Mouse (Mus musculus): ENCODE measurements around the gene Trim66. TPM values are rescaled to one million over a fixed set of nuclear protein-coding genes. Genes with fewer than 3 reads are reported as not detected.

The Trim66 gene
- polyA plus RNA-seq, 1 experiment from 2014 or later: not detected

DNA sequence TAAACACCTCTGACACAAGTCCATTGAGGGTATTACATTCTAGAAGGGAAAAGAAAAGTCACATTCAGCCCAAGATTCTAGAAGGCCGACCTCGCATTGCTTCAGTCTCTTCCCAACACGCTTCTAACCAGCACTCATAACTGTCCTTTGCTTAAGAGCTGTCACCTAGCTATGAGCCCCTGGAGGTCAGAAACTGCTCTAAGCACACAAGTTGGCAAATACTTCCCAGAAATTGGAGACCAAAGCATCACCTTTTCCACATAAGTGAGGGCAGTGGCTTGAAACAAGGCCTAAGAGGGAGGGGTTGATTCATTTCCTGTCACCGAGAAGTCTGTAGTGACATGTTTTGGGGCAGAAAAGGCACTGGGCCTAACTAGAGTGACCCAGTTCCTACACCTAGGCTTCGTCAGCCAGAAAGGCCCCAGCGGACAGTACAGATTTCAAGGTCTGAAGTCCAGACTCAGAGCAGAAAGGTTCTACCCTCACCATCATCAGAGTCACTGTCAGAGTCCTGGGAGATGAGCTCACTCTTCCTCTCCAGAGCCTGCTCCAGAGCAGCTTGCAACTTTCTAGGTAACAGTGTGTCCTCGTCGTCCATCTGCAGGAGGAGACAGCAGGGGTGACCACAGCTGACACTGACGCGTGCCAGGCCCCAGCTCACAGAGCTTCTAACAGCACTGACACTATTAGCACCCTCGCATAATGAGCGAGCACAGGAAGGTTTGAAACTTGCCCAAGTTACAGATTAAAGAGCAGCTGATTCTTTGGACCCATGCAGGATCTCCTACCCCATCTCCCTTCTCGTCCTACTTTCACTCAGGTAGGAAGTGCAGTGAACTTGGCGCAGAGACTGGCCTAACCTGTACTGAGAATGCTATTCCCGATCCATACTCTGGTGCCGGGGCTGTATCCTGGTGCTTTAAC lies 18.1 kb upstream of the Trim66 start:
- 0 out of 2 replicates have a peak, but pooled peaks cover 3% of the 10 kb centered on the region for H3K4me1 ChIP-seq (ENCODE audit: control insufficient read depth, insufficient read depth, low read length)
- no peak overlapping the region for H3K9ac ChIP-seq (ENCODE audit: low read length)
- H3K9me3 ChIP-seq (ENCODE audit: control insufficient read depth, low read length): no peaks in the 10 kb centered on the region
- no peak for ATAC-seq (ENCODE audit: insufficient number of reproducible peaks, low FRiP score, low TSS enrichment, low read depth)
- no peaks in the 10 kb centered on the region for H3K27me3 ChIP-seq (ENCODE audit: control insufficient read depth, insufficient read depth, low read length)
- peaks cover 26% of the 10 kb centered on the region for H3K36me3 ChIP-seq (ENCODE audit: control insufficient read depth, insufficient read depth, low read length)
- H3K4me2 ChIP-seq (ENCODE audit: low read depth, severe bottlenecking): no peak overlapping the region
- 68% methylated on average over 16 of the region's 16 CpGs for WGBS
- no peak for DNase-seq (ENCODE audit: low spot score)
- H3K27ac ChIP-seq (replicated peaks; ENCODE audit: low read depth, low read length): no peak overlapping the region
- H3K4me3 ChIP-seq (ENCODE audit: low read depth, low read length): no peak overlapping the region

DNA sequence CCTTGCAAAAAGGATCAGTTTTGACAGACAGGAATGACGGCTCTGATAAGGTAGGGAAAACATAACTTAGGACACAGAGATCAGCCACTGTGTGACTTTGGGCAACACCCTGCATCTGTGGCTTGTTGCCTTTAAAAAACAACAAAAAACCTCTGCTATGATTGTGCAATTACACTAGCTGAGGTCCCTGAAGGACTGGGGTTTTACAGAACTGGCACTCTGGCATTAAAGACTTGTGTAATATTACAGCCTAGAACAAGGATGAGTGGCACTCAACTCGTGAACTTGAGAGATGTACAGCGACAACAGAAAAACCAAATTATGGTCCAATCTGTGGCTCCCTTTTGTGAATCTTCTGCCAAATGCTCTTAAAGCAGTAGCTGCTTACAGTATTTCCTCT lies 16.8 kb upstream of the Trim66 start:
- Histone ChIP-seq H3K9ac (ENCODE audit: low read length) (no peak overlapping the region), H3K36me3 (ENCODE audit: control insufficient read depth, insufficient read depth, low read length) (peaks cover 22% of the 10 kb centered on the region), H3K4me1 (ENCODE audit: control insufficient read depth, insufficient read depth, low read length) (0 out of 2 replicates have a peak, but pooled peaks cover 7% of the 10 kb centered on the region), H3K9me3 (ENCODE audit: control insufficient read depth, low read length) (no peaks in the 10 kb centered on the region), H3K27ac (replicated peaks; ENCODE audit: low read depth, low read length) (no peak overlapping the region), H3K4me3 (ENCODE audit: low read depth, low read length) (no peak overlapping the region), H3K27me3 (ENCODE audit: control insufficient read depth, insufficient read depth, low read length) (no peaks in the 10 kb centered on the region), H3K4me2 (ENCODE audit: low read depth, severe bottlenecking) (no peak overlapping the region)
- no peak for DNase-seq (ENCODE audit: low spot score)
- no peak for ATAC-seq (ENCODE audit: insufficient number of reproducible peaks, low FRiP score, low TSS enrichment, low read depth)
- 88% methylated on average over 3 of the region's 3 CpGs for WGBS

DNA sequence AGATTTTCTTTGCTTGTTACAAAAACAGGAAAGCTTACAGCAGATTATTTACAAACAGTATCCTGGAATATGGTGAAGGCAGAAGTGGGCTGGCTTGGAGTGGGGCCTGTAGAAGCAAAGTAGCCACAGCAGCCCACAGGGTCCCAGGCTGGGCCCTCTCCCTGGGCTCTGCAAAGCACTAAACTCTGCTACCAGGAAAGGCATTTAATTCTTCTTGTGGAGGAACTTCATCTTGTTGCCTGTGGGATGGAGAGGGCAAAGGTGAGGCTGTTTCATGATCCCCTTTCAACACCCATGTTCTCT lies 16.5 kb upstream of the Trim66 start:
- H3K9ac ChIP-seq (ENCODE audit: low read length): no peak overlapping the region

DNA sequence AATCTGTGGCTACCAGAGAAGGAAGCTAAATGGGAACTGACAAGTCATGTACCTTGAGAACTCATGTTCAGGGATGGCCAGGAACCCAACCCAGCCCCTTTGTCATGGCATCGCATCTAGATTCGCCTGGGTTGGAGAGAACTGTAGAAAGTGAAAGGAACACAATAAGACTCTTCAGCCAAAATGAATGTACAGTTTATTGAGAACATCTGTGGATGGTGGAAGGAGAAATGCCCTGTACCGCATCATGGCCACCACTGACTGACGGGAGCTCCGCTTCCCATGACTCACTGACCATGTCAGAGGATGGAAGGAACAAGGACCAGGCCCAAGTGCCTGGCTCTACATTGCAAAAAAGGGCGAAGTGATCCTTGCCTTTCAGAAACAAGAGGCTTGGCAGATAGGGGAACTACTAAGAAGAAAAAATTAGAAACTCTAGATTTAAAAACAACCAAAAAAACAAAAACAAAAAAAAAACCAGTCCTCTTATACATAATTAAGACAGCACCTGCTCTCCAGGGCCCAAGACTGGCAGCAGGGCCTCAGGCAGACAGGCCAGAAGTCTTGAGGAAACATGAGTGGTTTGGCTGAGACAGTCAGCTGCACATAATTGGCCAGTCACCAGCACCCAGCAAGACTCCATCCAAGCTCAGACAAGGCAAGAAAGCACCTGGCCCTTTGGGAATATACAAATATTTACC lies 16.0 kb upstream of the Trim66 start:
- 47% methylated on average over 6 of the region's 6 CpGs for WGBS
- DNase-seq (ENCODE audit: low spot score): no peak
- Histone ChIP-seq H3K4me1 (ENCODE audit: control insufficient read depth, insufficient read depth, low read length) (0 out of 2 replicates have a peak, but pooled peaks cover 7% of the 10 kb centered on the region), H3K4me2 (ENCODE audit: low read depth, severe bottlenecking) (no peak overlapping the region), H3K4me3 (ENCODE audit: low read depth, low read length) (no peak overlapping the region), H3K27me3 (ENCODE audit: control insufficient read depth, insufficient read depth, low read length) (no peaks in the 10 kb centered on the region), H3K9me3 (ENCODE audit: control insufficient read depth, low read length) (no peaks in the 10 kb centered on the region), H3K36me3 (ENCODE audit: control insufficient read depth, insufficient read depth, low read length) (peaks cover 22% of the 10 kb centered on the region), H3K27ac (replicated peaks; ENCODE audit: low read depth, low read length) (no peak overlapping the region), H3K9ac (ENCODE audit: low read length) (no peak overlapping the region)
- ATAC-seq (ENCODE audit: insufficient number of reproducible peaks, low FRiP score, low TSS enrichment, low read depth): no peak

More for the DNA sequence above, 16.5 kb upstream of the Trim66 start:
- no peak overlapping the region for H3K4me2 ChIP-seq (ENCODE audit: low read depth, severe bottlenecking)
- no peaks in the 10 kb centered on the region for H3K9me3 ChIP-seq (ENCODE audit: control insufficient read depth, low read length)
- no peak overlapping the region for H3K27ac ChIP-seq (replicated peaks; ENCODE audit: low read depth, low read length)
- ATAC-seq (ENCODE audit: insufficient number of reproducible peaks, low FRiP score, low TSS enrichment, low read depth): no peak
- H3K4me3 ChIP-seq (ENCODE audit: low read depth, low read length): no peak overlapping the region
- H3K4me1 ChIP-seq (ENCODE audit: control insufficient read depth, insufficient read depth, low read length): 0 out of 2 replicates have a peak, but pooled peaks cover 7% of the 10 kb centered on the region
- H3K36me3 ChIP-seq (ENCODE audit: control insufficient read depth, insufficient read depth, low read length): peaks cover 22% of the 10 kb centered on the region
- DNase-seq (ENCODE audit: low spot score): no peak
- no peaks in the 10 kb centered on the region for H3K27me3 ChIP-seq (ENCODE audit: control insufficient read depth, insufficient read depth, low read length)

DNA sequence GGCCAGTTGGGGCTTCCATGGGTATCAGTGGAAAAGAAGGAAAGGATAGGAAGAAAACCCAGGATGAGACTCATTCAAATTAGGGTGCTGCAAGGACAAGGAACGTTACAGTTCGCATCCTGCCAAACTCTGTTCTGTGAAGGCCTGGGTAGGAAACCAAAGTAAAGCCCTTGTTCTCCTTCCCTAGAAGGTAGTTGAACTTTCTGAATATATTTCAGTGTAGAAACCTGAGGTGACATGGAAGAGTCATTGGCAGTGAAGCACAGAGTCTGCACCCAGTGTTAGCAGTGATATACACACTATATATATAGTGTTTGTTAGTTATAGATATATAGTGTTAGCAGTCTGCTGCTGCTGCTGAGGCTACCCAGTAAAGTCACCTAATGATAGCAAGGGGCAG lies 15.4 kb upstream of the Trim66 start:
- Histone ChIP-seq H3K4me2 (ENCODE audit: low read depth, severe bottlenecking) (no peak overlapping the region), H3K9ac (ENCODE audit: low read length) (no peak overlapping the region), H3K4me1 (ENCODE audit: control insufficient read depth, insufficient read depth, low read length) (0 out of 2 replicates have a peak, but pooled peaks cover 7% of the 10 kb centered on the region), H3K27me3 (ENCODE audit: control insufficient read depth, insufficient read depth, low read length) (no peaks in the 10 kb centered on the region), H3K9me3 (ENCODE audit: control insufficient read depth, low read length) (no peaks in the 10 kb centered on the region), H3K4me3 (ENCODE audit: low read depth, low read length) (no peak overlapping the region), H3K27ac (replicated peaks; ENCODE audit: low read depth, low read length) (no peak overlapping the region), H3K36me3 (ENCODE audit: control insufficient read depth, insufficient read depth, low read length) (peaks cover 22% of the 10 kb centered on the region)
- no peak for DNase-seq (ENCODE audit: low spot score)
- ATAC-seq (ENCODE audit: insufficient number of reproducible peaks, low FRiP score, low TSS enrichment, low read depth): no peak
- 65% methylated on average over 2 of the region's 2 CpGs for WGBS

DNA sequence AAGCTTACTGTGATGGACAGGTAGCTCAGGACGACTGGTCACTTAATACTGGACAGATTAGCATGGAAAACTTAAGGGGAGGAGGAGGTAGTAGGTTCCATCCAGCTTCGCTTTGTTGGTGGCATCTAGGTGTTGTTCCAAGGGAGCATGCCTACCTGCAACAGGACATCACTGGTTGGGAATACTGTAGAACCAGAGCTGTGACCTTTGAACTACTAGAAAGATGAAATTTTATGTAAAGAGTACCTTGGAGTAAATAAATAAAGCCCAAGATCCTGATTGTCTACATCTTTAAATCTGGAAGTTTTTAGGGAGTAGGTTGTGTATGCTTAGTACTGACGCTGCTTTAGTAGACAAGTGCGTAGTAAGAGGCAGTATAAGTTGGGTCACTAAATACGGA lies 14.2 kb upstream of the Trim66 start:
- H3K9me3 ChIP-seq (ENCODE audit: control insufficient read depth, low read length): no peaks in the 10 kb centered on the region
- peaks cover 22% of the 10 kb centered on the region for H3K36me3 ChIP-seq (ENCODE audit: control insufficient read depth, insufficient read depth, low read length)
- H3K4me1 ChIP-seq (ENCODE audit: control insufficient read depth, insufficient read depth, low read length): 0 out of 2 replicates have a peak, but pooled peaks cover 7% of the 10 kb centered on the region
- no peak overlapping the region for H3K27ac ChIP-seq (replicated peaks; ENCODE audit: low read depth, low read length)
- H3K27me3 ChIP-seq (ENCODE audit: control insufficient read depth, insufficient read depth, low read length): no peaks in the 10 kb centered on the region
- WGBS: 83% methylated on average over 5 of the region's 5 CpGs
- H3K9ac ChIP-seq (ENCODE audit: low read length): no peak overlapping the region
- H3K4me3 ChIP-seq (ENCODE audit: low read depth, low read length): no peak overlapping the region
- DNase-seq (ENCODE audit: low spot score) (no peak), ATAC-seq (ENCODE audit: insufficient number of reproducible peaks, low FRiP score, low TSS enrichment, low read depth) (no peak)
- H3K4me2 ChIP-seq (ENCODE audit: low read depth, severe bottlenecking): no peak overlapping the region

DNA sequence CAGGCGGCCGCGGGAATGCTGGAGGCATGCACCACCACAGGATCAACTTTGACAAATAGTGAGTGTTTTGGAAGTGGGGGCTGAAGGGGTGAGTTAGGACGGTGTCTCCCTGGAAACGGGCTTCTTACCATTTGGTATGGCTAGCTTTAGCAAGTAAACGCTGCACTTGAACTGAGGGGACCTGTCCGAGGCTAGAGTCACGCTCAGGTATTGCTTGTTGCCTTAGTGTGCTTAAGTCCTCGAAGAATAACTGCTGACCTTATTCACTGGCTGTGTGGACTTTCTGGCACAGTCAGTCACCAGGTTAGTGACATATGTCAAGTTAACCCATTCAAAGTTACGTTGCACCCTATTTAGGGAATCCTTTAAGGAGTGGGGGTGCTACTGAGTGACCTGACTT lies 12.0 kb upstream of the Trim66 start:
- Histone ChIP-seq H3K36me3 (ENCODE audit: control insufficient read depth, insufficient read depth, low read length) (peaks cover 18% of the 10 kb centered on the region), H3K9ac (ENCODE audit: low read length) (peak overlapping the region; percentile 90), H3K4me3 (ENCODE audit: low read depth, low read length) (peak overlapping the region; percentile 66), H3K4me1 (ENCODE audit: control insufficient read depth, insufficient read depth, low read length) (0 out of 2 replicates have a peak, but pooled peaks cover 7% of the 10 kb centered on the region), H3K27me3 (ENCODE audit: control insufficient read depth, insufficient read depth, low read length) (no peaks in the 10 kb centered on the region), H3K9me3 (ENCODE audit: control insufficient read depth, low read length) (no peaks in the 10 kb centered on the region), H3K27ac (replicated peaks; ENCODE audit: low read depth, low read length) (peak overlapping the region; percentile 92; the same call in 1 of the 2 replicates), H3K4me2 (ENCODE audit: low read depth, severe bottlenecking) (peak overlapping the region; percentile 87)
- no peak for ATAC-seq (ENCODE audit: insufficient number of reproducible peaks, low FRiP score, low TSS enrichment, low read depth)
- no peak for DNase-seq (ENCODE audit: low spot score)
- WGBS: 4% methylated on average over 10 of the region's 10 CpGs

DNA sequence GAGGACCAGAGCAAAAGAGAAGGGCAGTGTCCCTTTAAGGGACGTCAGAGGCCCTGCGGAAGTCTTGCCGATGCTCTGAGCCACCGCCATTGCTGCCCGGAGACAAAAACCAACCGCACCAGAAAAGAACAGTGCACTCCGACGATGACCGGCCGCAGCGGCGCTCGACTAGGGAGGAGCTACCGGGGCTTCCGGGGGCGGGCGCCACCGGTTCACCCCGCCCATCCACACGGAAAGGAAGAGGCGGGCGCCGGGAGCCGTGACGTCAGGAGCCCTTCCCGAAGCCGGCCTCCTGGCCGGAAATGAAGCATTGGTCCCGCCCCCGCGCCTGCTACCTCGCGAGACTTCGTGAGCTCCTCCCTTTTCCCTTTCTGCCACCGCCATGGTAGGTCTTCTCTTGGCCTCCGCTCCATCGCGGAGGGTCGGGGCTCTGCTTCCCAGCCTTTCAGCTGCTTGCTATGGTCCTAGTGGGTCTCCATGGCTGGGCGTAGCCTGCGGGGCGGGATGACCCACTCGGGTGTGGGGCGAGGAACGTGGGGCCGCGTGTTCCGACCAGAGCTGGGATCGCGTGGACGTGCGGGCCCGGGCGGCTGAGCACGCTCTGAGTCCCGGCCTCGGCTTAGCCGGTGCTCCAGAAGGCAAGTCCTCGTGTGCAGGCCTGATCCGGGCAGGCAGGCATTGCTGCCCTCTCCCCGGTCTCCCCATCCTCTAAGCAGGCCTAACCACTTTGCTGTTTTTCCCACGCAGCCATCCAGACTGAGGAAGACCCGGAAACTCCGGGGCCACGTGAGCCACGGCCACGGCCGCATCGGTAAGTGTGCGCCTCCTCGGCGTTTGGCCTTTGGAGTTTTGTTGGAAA lies 11.1 kb upstream of the Trim66 start, which contains the start of gene Rpl27a:
Gene Rpl27a, plus strand, starts transcription at position 310 of the 859 bp plus-strand sequence.
- peak within 1 kb of the TSS; percentile 66 for H3K4me3 ChIP-seq (ENCODE audit: low read depth, low read length)

More for the DNA sequence above, 11.1 kb upstream of the Trim66 start, which contains the start of gene Rpl27a:
- Histone ChIP-seq H3K36me3 (ENCODE audit: control insufficient read depth, insufficient read depth, low read length) (peaks cover 18% of the 10 kb centered on the region), H3K27me3 (ENCODE audit: control insufficient read depth, insufficient read depth, low read length) (no peaks in the 10 kb centered on the region), H3K27ac (replicated peaks; ENCODE audit: low read depth, low read length) (peak within 1 kb of the TSS; percentile 92), H3K9me3 (ENCODE audit: control insufficient read depth, low read length) (no peaks in the 10 kb centered on the region), H3K9ac (ENCODE audit: low read length) (peak within 1 kb of the TSS; percentile 90), H3K4me1 (ENCODE audit: control insufficient read depth, insufficient read depth, low read length) (0 out of 2 replicates have a peak, but pooled peaks cover 7% of the 10 kb centered on the region), H3K4me2 (ENCODE audit: low read depth, severe bottlenecking) (peak within 1 kb of the TSS; percentile 87)
- peak; percentile 99 for DNase-seq (ENCODE audit: low spot score)
- WGBS: 0% methylated on average over 65 of the region's 72 CpGs
- peak; percentile 93 for ATAC-seq (ENCODE audit: insufficient number of reproducible peaks, low FRiP score, low TSS enrichment, low read depth)
